Mouse (Mus musculus): ENCODE measurements around the gene Vegfa. TPM values are rescaled to one million over a fixed set of nuclear protein-coding genes. Genes with fewer than 3 reads are reported as not detected.

The Vegfa gene
- polyA plus RNA-seq, 1 experiment: not detected

- 0 out of 2 replicates have a peak, but pooled peaks cover 2% of the 10 kb centered on the region for H3K4me1 ChIP-seq (ENCODE audit: control insufficient read depth, insufficient read depth, low read length)
- 54% methylated on average over 1 of the region's 1 CpGs for WGBS
- H3K27ac ChIP-seq (ENCODE audit: insufficient read depth, low read depth, low read length): no peak overlapping the region
- no peak overlapping the region for H3K4me3 ChIP-seq (ENCODE audit: insufficient read depth, low read depth, low read length)
- TF ChIP-seq POLR2A (IDR thresholded peaks at IDR 0.05; ENCODE audit: insufficient read depth, low read depth, low read length): no peak
- no peak for TF ChIP-seq CTCF (IDR thresholded peaks at IDR 0.05; ENCODE audit: insufficient read depth, low read depth, low read length)
These were observed 50.3 kb downstream of the Vegfa start for GRCm38 (mm10) chr17:45981841-45982240.

- Histone ChIP-seq H3K4me3 (ENCODE audit: insufficient read depth, low read depth, low read length) (no peak overlapping the region), H3K4me1 (ENCODE audit: control insufficient read depth, insufficient read depth, low read length) (no peaks in the 10 kb centered on the region), H3K27ac (ENCODE audit: insufficient read depth, low read depth, low read length) (no peak overlapping the region)
- 74% methylated on average over 10 of the region's 10 CpGs for WGBS
- TF ChIP-seq CTCF (IDR thresholded peaks at IDR 0.05; ENCODE audit: insufficient read depth, low read depth, low read length) (no peak), POLR2A (IDR thresholded peaks at IDR 0.05; ENCODE audit: insufficient read depth, low read depth, low read length) (no peak)
These were observed 53.0 kb downstream of the Vegfa start for GRCm38 (mm10) chr17:45979025-45979805.

GRCm38 (mm10) chr17:45974461-45974860, 57.7 kb downstream of the Vegfa start:
- 82% methylated on average over 7 of the region's 7 CpGs for WGBS
- no peaks in the 10 kb centered on the region for H3K4me1 ChIP-seq (ENCODE audit: control insufficient read depth, insufficient read depth, low read length)
- TF ChIP-seq POLR2A (IDR thresholded peaks at IDR 0.05; ENCODE audit: insufficient read depth, low read depth, low read length) (no peak), CTCF (IDR thresholded peaks at IDR 0.05; ENCODE audit: insufficient read depth, low read depth, low read length) (no peak)

DNA sequence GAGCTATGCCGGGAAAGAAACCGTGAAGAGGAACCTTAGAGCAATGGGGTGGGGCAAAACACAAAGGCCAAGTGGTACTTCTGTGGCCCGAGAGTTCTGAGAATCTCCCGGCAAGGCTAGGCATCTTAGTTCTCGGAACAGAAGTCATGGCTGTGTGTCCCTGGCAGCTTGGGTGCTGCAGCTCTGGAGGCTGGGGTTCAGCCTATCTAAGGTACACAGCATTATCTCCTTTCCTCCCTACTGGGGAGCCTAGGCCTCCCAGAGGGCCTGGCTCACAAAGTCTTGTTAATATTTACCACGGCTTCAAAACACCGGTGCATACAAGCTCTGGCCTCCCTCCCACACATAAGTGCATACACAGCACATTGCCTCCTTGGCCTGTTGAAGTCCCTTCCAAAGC, 59.0 kb downstream of the Vegfa start:
- WGBS: 81% methylated on average over 7 of the region's 7 CpGs
- no peaks in the 10 kb centered on the region for H3K4me1 ChIP-seq (ENCODE audit: control insufficient read depth, insufficient read depth, low read length)
- H3K4me3 ChIP-seq (ENCODE audit: insufficient read depth, low read depth, low read length): no peak overlapping the region
- no peak overlapping the region for H3K27ac ChIP-seq (ENCODE audit: insufficient read depth, low read depth, low read length)
- TF ChIP-seq POLR2A (IDR thresholded peaks at IDR 0.05; ENCODE audit: insufficient read depth, low read depth, low read length): no peak
- TF ChIP-seq CTCF (IDR thresholded peaks at IDR 0.05; ENCODE audit: insufficient read depth, low read depth, low read length): no peak

More at GRCm38 (mm10) chr17:45974461-45974860, 57.7 kb downstream of the Vegfa start:
- Histone ChIP-seq H3K4me3 (ENCODE audit: insufficient read depth, low read depth, low read length) (no peak overlapping the region), H3K27ac (ENCODE audit: insufficient read depth, low read depth, low read length) (no peak overlapping the region)

DNA sequence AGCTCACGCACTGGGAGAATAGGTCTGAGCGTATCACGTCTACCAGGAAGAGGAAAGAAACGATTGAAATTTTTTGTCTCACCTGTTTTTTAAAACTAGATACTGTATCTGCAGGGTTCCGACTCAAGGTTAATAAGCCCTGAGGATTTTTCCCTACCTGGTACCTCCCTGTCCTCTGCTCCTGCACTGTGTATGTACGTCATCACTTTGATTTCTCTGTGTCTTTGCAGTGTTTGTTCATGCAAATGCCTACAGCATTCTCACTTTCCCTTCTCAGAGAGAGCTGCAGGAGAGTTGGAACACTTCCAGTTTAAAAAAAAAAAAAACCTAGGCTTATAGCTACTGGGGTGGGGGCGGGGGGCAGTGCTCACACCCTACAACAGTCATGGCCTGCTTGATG, 59.8 kb downstream of the Vegfa start:
- no peak overlapping the region for H3K27ac ChIP-seq (ENCODE audit: insufficient read depth, low read depth, low read length)
- TF ChIP-seq CTCF (IDR thresholded peaks at IDR 0.05; ENCODE audit: insufficient read depth, low read depth, low read length): no peak
- no peak for TF ChIP-seq POLR2A (IDR thresholded peaks at IDR 0.05; ENCODE audit: insufficient read depth, low read depth, low read length)
- WGBS: 80% methylated on average over 7 of the region's 7 CpGs

GRCm38 (mm10) chr17:45971800-45972199, 60.4 kb downstream of the Vegfa start:
- Histone ChIP-seq H3K27ac (ENCODE audit: insufficient read depth, low read depth, low read length) (no peak overlapping the region), H3K4me3 (ENCODE audit: insufficient read depth, low read depth, low read length) (no peak overlapping the region), H3K4me1 (ENCODE audit: control insufficient read depth, insufficient read depth, low read length) (no peaks in the 10 kb centered on the region)
- WGBS: 95% methylated on average over 6 of the region's 6 CpGs
- TF ChIP-seq CTCF (IDR thresholded peaks at IDR 0.05; ENCODE audit: insufficient read depth, low read depth, low read length): no peak
- no peak for TF ChIP-seq POLR2A (IDR thresholded peaks at IDR 0.05; ENCODE audit: insufficient read depth, low read depth, low read length)

More for the DNA sequence above, 59.8 kb downstream of the Vegfa start:
- Histone ChIP-seq H3K4me1 (ENCODE audit: control insufficient read depth, insufficient read depth, low read length) (no peaks in the 10 kb centered on the region), H3K4me3 (ENCODE audit: insufficient read depth, low read depth, low read length) (no peak overlapping the region)

DNA sequence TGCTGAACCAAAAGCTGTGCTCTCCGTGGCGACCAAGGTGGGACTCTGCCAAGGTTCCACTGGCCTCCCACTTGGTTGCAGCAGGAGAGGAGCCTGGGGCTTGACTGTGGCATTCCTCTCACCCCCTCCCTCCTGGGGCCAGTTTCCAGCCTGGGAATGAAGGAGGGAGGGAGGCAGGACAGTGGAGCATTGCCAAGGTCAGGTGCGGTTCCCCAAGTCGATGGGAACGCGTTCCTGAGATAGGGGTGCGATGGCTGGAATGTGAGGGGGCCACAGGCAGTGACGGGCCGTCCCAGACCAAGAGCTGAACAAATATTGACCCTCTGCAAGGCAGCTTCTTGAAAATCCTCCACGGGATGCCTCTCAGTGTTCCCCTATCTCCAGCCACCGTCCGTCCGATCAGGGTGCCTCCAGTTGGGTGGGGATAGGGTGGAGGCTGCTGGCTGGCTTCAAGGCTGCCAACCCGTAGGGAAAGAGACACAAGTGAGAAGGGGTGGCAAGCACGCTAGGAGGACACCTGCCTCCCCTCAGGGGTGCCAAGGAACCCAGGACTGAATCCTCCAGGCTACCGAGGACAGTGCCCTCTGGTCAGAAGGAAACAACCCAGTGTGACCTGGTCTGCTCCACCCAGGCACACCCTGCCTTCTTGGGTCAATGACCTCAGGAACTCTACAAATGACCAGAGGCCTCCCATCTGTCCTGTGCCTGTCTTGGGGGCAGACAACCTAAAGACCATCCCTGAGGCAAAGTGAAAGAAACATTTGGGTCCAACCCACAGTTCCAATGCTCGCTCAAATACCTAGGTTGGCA, 61.2 kb downstream of the Vegfa start:
- Histone ChIP-seq H3K27ac (ENCODE audit: insufficient read depth, low read depth, low read length) (no peak overlapping the region), H3K4me3 (ENCODE audit: insufficient read depth, low read depth, low read length) (no peak overlapping the region), H3K4me1 (ENCODE audit: control insufficient read depth, insufficient read depth, low read length) (no peaks in the 10 kb centered on the region)
- TF ChIP-seq POLR2A (IDR thresholded peaks at IDR 0.05; ENCODE audit: insufficient read depth, low read depth, low read length) (no peak), CTCF (IDR thresholded peaks at IDR 0.05; ENCODE audit: insufficient read depth, low read depth, low read length) (no peak)
- WGBS: 81% methylated on average over 17 of the region's 17 CpGs

- no peaks in the 10 kb centered on the region for H3K4me1 ChIP-seq (ENCODE audit: control insufficient read depth, insufficient read depth, low read length)
- TF ChIP-seq POLR2A (IDR thresholded peaks at IDR 0.05; ENCODE audit: insufficient read depth, low read depth, low read length) (no peak), CTCF (IDR thresholded peaks at IDR 0.05; ENCODE audit: insufficient read depth, low read depth, low read length) (no peak)
- H3K27ac ChIP-seq (ENCODE audit: insufficient read depth, low read depth, low read length): no peak overlapping the region
- no peak overlapping the region for H3K4me3 ChIP-seq (ENCODE audit: insufficient read depth, low read depth, low read length)
- 52% methylated on average over 8 of the region's 8 CpGs for WGBS
These were observed 62.6 kb downstream of the Vegfa start for GRCm38 (mm10) chr17:45969596-45969995.

GRCm38 (mm10) chr17:45968341-45968740, 63.8 kb downstream of the Vegfa start:
- Histone ChIP-seq H3K4me3 (ENCODE audit: insufficient read depth, low read depth, low read length) (no peak overlapping the region), H3K27ac (ENCODE audit: insufficient read depth, low read depth, low read length) (no peak overlapping the region), H3K4me1 (ENCODE audit: control insufficient read depth, insufficient read depth, low read length) (no peaks in the 10 kb centered on the region)
- WGBS: 86% methylated on average over 11 of the region's 11 CpGs
- TF ChIP-seq CTCF (IDR thresholded peaks at IDR 0.05; ENCODE audit: insufficient read depth, low read depth, low read length) (no peak), POLR2A (IDR thresholded peaks at IDR 0.05; ENCODE audit: insufficient read depth, low read depth, low read length) (no peak)

Other genes starting within 250 kb of the Vegfa start
- gene Mrps18a, start 78.6 kb upstream of the Vegfa start, polyA plus RNA-seq (2012; ENCODE audit: insufficient read depth, insufficient read length, low replicate concordance, missing spikeins): not detected in 2 replicates
- not detected in 2 replicates for gene Rsph9, start 111.8 kb upstream of the Vegfa start, polyA plus RNA-seq (2012; ENCODE audit: insufficient read depth, insufficient read length, low replicate concordance, missing spikeins)
- gene Mad2l1bp, start 121.2 kb upstream of the Vegfa start, polyA plus RNA-seq (2012; ENCODE audit: insufficient read depth, insufficient read length, low replicate concordance, missing spikeins): not detected in 2 replicates
- not detected in 2 replicates for gene Gtpbp2, start 128.7 kb upstream of the Vegfa start, polyA plus RNA-seq (2012; ENCODE audit: insufficient read depth, insufficient read length, low replicate concordance, missing spikeins)
- gene Polh, start 170.3 kb upstream of the Vegfa start, polyA plus RNA-seq (2012; ENCODE audit: insufficient read depth, insufficient read length, low replicate concordance, missing spikeins): not detected in 2 replicates
- 150 TPM in 1 of 2 replicates, not detected in the other for gene Xpo5, start 170.4 kb upstream of the Vegfa start, polyA plus RNA-seq (2012; ENCODE audit: insufficient read depth, insufficient read length, low replicate concordance, missing spikeins)
- gene Polr1c, start 215.7 kb upstream of the Vegfa start, polyA plus RNA-seq (2012; ENCODE audit: insufficient read depth, insufficient read length, low replicate concordance, missing spikeins): not detected in 2 replicates
- gene Yipf3, start 215.7 kb upstream of the Vegfa start, polyA plus RNA-seq (2012; ENCODE audit: insufficient read depth, insufficient read length, low replicate concordance, missing spikeins): not detected in 2 replicates
- not detected in 2 replicates for gene Lrrc73, start 221.2 kb upstream of the Vegfa start, polyA plus RNA-seq (2012; ENCODE audit: insufficient read depth, insufficient read length, low replicate concordance, missing spikeins)

Measured in olfactory bulb, adult 2 months (tissue).